Mouse (Mus musculus): ENCODE measurements around the gene Ubald1.

Gene Ubald1

GRCm38 (mm10) chr16:4898881-4899280 lies 18.8 kb upstream of the Ubald1 start:
- DNase-seq = no peak

- DNase-seq = no peak
Measured at GRCm38 (mm10) chr16:4897146-4897730, 17.1 kb upstream of the Ubald1 start.

- peak; percentile 66 for DNase-seq
Measured at GRCm38 (mm10) chr16:4896249-4897027, 16.3 kb upstream of the Ubald1 start.

GRCm38 (mm10) chr16:4894201-4894908 lies 14.2 kb upstream of the Ubald1 start:
- DNase-seq = no peak

GRCm38 (mm10) chr16:4892171-4892570 lies 12.1 kb upstream of the Ubald1 start:
- DNase-seq = no peak

- no peak for DNase-seq
Measured at GRCm38 (mm10) chr16:4890201-4890709, 10.1 kb upstream of the Ubald1 start.

- no peak for DNase-seq
Measured at GRCm38 (mm10) chr16:4886690-4887020, 6.5 kb upstream of the Ubald1 start.

- peak; percentile 91 for DNase-seq
Measured at GRCm38 (mm10) chr16:4885760-4886689, 5.9 kb upstream of the Ubald1 start, which contains the start of gene Mgrn1. Mgrn1 (plus strand) TSS chr16:4886249.

GRCm38 (mm10) chr16:4884930-4885329 lies 4.8 kb upstream of the Ubald1 start:
- peak; percentile 56 for DNase-seq

- DNase-seq = peak; percentile 46
Measured at GRCm38 (mm10) chr16:4881400-4882351, 1.6 kb upstream of the Ubald1 start.

- peak; percentile 90 for DNase-seq
Measured at GRCm38 (mm10) chr16:4879708-4880124, 399 bp downstream of the Ubald1 start.

GRCm38 (mm10) chr16:4879101-4879707 lies 911 bp downstream of the Ubald1 start:
- peak; percentile 75 for DNase-seq

- peak; percentile 50 for DNase-seq
Measured at GRCm38 (mm10) chr16:4878192-4878885, 1.8 kb downstream of the Ubald1 start.

- no peak for DNase-seq
Measured at GRCm38 (mm10) chr16:4877701-4878100, 2.4 kb downstream of the Ubald1 start.

- DNase-seq = no peak
Measured at GRCm38 (mm10) chr16:4877195-4877594, 2.9 kb downstream of the Ubald1 start.

- peak; percentile 72 for DNase-seq
Measured at GRCm38 (mm10) chr16:4876033-4876680, 4.0 kb downstream of the Ubald1 start.

GRCm38 (mm10) chr16:4875198-4876032 lies 4.7 kb downstream of the Ubald1 start:
- peak; percentile 57 for DNase-seq

GRCm38 (mm10) chr16:4871926-4872325 lies 8.2 kb downstream of the Ubald1 start:
- no peak for DNase-seq

- DNase-seq = no peak
Measured at GRCm38 (mm10) chr16:4870490-4870889, 9.6 kb downstream of the Ubald1 start.
